Mouse (Mus musculus) Patski (cell line): ENCODE measurements around the gene Grk1. TPM values are rescaled to one million over a fixed set of nuclear protein-coding genes. Genes with fewer than 3 reads are reported as not detected.

Experiments
- ATAC-seq: fragments of 100-300 bp; one replicate; pipeline ENCODE4 v1.8.0; 2021
- CTCF ChIA-PET: fragments of 350-600 bp; sonication (Branson Sonifier 250); formaldehyde crosslinking; loops from one replicate; lab custom pipeline; 2022; ENCODE audit warnings: inconsistent platforms; lab: Charles Lee
- POLR2A ChIA-PET: fragments of 350-600 bp; sonication (Branson Sonifier 250); formaldehyde crosslinking; loops from one replicate; lab custom pipeline; 2022; ENCODE audit warnings: antibody characterized with exemption, inconsistent platforms; lab: Charles Lee
- DNase-seq: peaks from one replicate; pipeline ENCODE4 v3.0.0-alpha.2; 2011; ENCODE audit warnings: low read depth, low spot score
- H3K27me3 ChIP-seq: fragments of 371-371 bp; one replicate; pipeline ENCODE4 v1.5.1; 2021
- CTCF ChIP-seq: fragments of 100-300 bp; IDR thresholded peaks from one replicate; pipeline ENCODE4 v1.5.1; 2021
- in situ Hi-C: fragments of 300-500 bp; cut with MboI; formaldehyde crosslinking; loops from 3 replicates; pipeline ENCODE4 v1.11.1; 2018; ENCODE audit warnings: low pct_unique_long_range_greater_than_20kb, mixed read lengths
- polyA plus RNA-seq: library from polyadenylated mRNA; unstranded; gene quantifications from one replicate; pipeline ENCODE4 v1.2.3, GENCODE M21; 2021

The Grk1 gene
- polyA plus RNA-seq, 1 experiment from 2014 or later = not detected

DNA sequence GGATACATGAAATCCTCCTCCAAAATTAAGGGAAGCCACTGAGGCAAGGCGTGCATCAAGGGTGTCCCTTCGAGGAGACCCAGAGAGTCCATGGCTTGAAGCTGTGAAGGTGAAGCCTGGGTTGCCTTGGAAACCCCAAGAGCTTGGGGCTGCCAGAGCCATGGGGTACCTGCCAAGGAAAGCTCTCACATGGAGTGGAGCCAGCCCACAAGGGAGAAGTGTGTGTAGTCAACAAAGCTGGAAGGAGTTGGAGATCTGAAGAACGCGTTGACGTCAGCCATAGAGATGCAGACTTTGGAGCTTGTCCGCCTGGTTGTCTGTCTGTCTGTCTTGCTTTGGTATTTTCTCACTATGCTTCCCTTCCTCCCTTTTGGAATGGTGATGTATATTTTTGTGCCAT, 16.1 kb downstream of the Grk1 start:
- DNase-seq = no peak

DNA sequence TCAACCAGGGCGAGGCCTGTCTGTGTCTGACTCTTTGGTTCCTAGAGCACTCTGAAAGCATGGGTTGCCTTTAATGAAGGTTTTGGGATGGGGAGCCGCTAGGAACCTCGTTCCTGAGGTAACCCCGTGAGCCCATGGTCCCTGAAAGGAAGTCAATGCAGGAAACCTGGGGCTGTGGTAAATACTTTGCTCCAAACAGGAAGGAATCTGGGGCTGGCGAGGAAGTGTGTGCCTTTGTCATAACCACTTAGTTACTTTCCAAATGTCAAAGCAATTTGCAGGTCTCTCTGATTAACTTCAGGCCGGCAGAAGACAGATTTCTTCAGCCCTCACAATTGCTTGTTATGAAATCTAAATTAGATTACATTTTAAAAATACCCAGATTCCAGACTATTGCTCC, 22.5 kb downstream of the Grk1 start:
- DNase-seq = no peak
- in situ Hi-C loops = no loop called here
- no peak for ATAC-seq
- POLR2A ChIA-PET = no interaction called here
- H3K27me3 ChIP-seq = peaks cover 4% of the 10 kb centered on the region
- CTCF ChIA-PET = no interaction called here
- no peak for TF ChIP-seq CTCF

More for the DNA sequence above, 16.1 kb downstream of the Grk1 start:
- H3K27me3 ChIP-seq = peaks cover 14% of the 10 kb centered on the region
- POLR2A ChIA-PET = no interaction called here
- no peak for ATAC-seq
- CTCF ChIA-PET = interaction anchor here (3.3 kb wide), 1 partner anchor 9 kb away, joined by 8 read pairs; no protein-coding TSS in a partner anchor
- TF ChIP-seq CTCF = no peak
- in situ Hi-C loops = no loop called here

GRCm38 (mm10) chr8:13428156-13428555, 23.3 kb downstream of the Grk1 start:
- DNase-seq (no peak), ATAC-seq (no peak)
- H3K27me3 ChIP-seq = peaks cover 4% of the 10 kb centered on the region
- POLR2A ChIA-PET = no interaction called here
- TF ChIP-seq CTCF = no peak
- in situ Hi-C loops = no loop called here
- CTCF ChIA-PET = no interaction called here

GRCm38 (mm10) chr8:13430412-13430811, 25.5 kb downstream of the Grk1 start:
- no peak for TF ChIP-seq CTCF
- DNase-seq = no peak
- peaks cover 5% of the 10 kb centered on the region for H3K27me3 ChIP-seq
- no peak for ATAC-seq
- in situ Hi-C loops = no loop called here
- CTCF ChIA-PET = no interaction called here
- POLR2A ChIA-PET = no interaction called here

- ATAC-seq (no peak), DNase-seq (no peak)
- no peak for TF ChIP-seq CTCF
- peaks cover 7% of the 10 kb centered on the region for H3K27me3 ChIP-seq
- ChIA-PET POLR2A (no interaction called here), CTCF (no interaction called here)
- in situ Hi-C loops = no loop called here
Measured at GRCm38 (mm10) chr8:13430866-13431265, 26.0 kb downstream of the Grk1 start.

DNA sequence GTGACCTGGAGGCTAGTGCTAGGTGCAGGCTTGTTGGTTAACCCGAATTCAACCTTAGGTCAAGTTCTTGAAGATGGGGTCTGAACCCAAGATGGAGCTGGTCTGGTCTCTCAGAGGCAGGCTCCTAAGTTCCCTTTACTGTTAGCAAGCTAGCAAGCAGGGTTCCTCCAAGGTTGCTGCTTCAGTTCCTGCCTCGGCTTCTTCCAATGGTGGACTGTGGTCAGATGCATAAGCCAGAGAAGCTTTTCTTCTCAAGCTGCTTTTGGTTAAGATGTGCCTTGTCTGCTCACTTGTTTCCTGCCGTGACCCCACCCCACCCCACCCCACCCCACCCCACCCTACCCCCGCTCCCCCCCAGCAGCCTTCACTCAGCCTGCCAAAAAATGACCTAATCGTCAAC, 28.2 kb downstream of the Grk1 start:
- H3K27me3 ChIP-seq = peaks cover 7% of the 10 kb centered on the region
- ATAC-seq = no peak
- DNase-seq = no peak
- no peak for TF ChIP-seq CTCF
- ChIA-PET POLR2A (no interaction called here), CTCF (interaction anchor here (1.1 to 1.4 kb wide), 2 partner anchors 21 to 28 kb away, joined by 3 to 6 read pairs; no protein-coding TSS in a partner anchor)
- in situ Hi-C loops = no loop called here

- in situ Hi-C loops = no loop called here
- H3K27me3 ChIP-seq = peaks cover 3% of the 10 kb centered on the region
- POLR2A ChIA-PET = no interaction called here
- no peak for DNase-seq
- no peak for ATAC-seq
- CTCF ChIA-PET = no interaction called here
- no peak for TF ChIP-seq CTCF
Measured at GRCm38 (mm10) chr8:13434889-13435288, 30.0 kb downstream of the Grk1 start, which contains the start of gene Tmem255b. TSS of gene Tmem255b (plus strand) at chr8:13435189.

DNA sequence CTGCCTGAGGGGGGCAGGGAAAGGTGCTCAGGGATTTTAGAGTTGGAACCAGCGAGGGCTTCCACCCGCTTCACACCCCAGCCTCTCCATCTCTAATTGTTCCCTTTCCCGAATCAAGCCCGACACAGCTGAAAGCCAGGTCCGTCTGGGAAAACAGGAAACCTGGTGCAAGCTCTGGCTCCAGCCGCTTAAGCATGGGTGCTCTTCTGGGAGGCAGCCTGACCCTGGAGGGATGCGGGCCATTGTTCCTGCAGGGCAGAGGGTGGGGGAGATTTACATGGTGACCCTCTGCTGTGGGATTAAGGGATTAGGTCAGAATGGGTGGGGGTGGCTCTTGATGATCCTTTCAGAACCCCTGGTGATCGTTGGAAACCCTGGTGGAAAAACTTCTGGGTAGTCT, 31.2 kb downstream of the Grk1 start:
- ChIA-PET POLR2A (no interaction called here), CTCF (no interaction called here)
- DNase-seq = no peak
- H3K27me3 ChIP-seq = peaks cover 3% of the 10 kb centered on the region
- in situ Hi-C loops = no loop called here
- no peak for TF ChIP-seq CTCF
- no peak for ATAC-seq

GRCm38 (mm10) chr8:13437531-13437930, 32.6 kb downstream of the Grk1 start:
- no peak for ATAC-seq
- peaks cover 3% of the 10 kb centered on the region for H3K27me3 ChIP-seq
- DNase-seq = no peak
- in situ Hi-C loops = no loop called here
- ChIA-PET CTCF (no interaction called here), POLR2A (no interaction called here)
- no peak for TF ChIP-seq CTCF

DNA sequence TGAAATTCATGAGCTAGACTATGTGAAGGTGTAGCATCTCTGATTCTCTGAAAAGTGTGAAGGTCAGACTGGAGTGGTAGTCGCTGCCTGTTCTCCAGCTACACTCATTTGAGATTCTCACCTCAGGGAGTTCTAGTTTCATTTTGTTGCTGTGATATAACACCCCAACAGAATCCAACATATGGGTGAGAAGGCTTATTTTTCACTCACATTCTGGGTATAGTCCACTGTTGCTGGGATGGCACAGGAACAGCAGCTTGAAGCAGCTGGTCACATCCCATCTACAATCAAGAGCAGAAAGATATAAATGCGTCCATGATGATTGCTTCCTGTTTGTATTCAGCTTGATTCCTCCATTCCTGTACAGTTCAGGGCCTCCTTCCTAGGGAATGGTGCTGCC, 37.3 kb downstream of the Grk1 start:
- POLR2A ChIA-PET = no interaction called here
- CTCF ChIA-PET = interaction anchor here (1.1 kb wide), 1 partner anchor 13 kb away, joined by 3 read pairs; no protein-coding TSS in a partner anchor
- TF ChIP-seq CTCF = no peak
- no peaks in the 10 kb centered on the region for H3K27me3 ChIP-seq
- ATAC-seq (no peak), DNase-seq (no peak)
- in situ Hi-C loops = no loop called here

DNA sequence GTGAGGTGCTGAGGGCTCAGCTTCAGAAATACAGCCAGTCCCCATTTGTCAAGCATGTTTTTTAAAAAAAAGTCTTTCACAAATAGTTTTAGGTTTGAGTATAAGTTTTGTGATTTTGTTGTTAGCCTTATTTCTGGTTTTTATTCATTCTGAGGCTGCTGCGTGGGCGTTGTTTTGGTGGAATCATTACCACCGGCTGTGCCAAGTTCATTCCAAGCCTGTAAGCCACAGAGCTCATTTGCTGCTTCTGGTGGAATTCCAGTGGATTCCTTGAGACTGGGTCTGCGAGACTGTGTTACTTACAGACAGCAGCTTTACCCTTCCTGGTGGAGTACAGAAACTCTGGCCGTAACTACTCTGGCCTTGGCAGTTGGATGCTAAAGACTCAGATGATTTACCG, 41.6 kb downstream of the Grk1 start:
- in situ Hi-C loops = no loop called here
- H3K27me3 ChIP-seq = no peaks in the 10 kb centered on the region
- no peak for DNase-seq
- ChIA-PET POLR2A (no interaction called here), CTCF (interaction anchor here (2.1 kb wide), 1 partner anchor 9 kb away, joined by 8 read pairs; no protein-coding TSS in a partner anchor)
- no peak for ATAC-seq
- TF ChIP-seq CTCF = no peak

GRCm38 (mm10) chr8:13448145-13448544, 43.3 kb downstream of the Grk1 start:
- POLR2A ChIA-PET = no interaction called here
- TF ChIP-seq CTCF = no peak
- no peaks in the 10 kb centered on the region for H3K27me3 ChIP-seq
- CTCF ChIA-PET = no interaction called here
- no peak for ATAC-seq
- DNase-seq = no peak
- in situ Hi-C loops = no loop called here
